Mouse (Mus musculus): ENCODE data around the gene Jsrp1.

DNA sequence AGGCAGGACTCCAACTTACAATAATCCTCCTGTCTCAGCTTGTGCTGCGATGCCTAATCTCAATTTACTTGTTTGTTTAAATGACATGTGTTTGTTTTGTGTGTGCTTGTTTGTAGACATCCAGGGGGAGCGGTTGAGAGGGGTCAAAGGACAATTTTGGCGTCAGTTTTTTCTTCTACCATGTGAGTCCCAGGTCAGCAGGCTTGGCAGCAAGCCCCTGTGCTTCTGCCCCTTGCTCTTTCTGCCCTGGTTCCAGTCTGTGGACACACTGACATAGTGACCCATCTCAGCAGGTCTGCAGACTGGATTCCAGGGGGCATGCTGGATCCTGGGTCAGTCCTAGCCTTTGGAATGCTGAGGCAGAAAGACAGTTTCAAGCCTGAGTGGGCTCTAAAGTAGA is 6.1 kb upstream of the Jsrp1 start:
- no peak for TF ChIP-seq CTCF (IDR thresholded peaks at IDR 0.05; ENCODE audit: low read depth, low read length)
- no peak for TF ChIP-seq POLR2AphosphoS5 (IDR thresholded peaks at IDR 0.05; ENCODE audit: insufficient replicate concordance, low read depth, low read length)

Measured in G1E (cell line).